Mouse (Mus musculus) cerebellum, adult 18-20 months (tissue): ENCODE results near the gene Phc2.

Experiments
- DNase-seq, 2 experiments: peaks; one replicate each; pipeline ENCODE4 v3.0.0; 2021

The Phc2 gene

DNA sequence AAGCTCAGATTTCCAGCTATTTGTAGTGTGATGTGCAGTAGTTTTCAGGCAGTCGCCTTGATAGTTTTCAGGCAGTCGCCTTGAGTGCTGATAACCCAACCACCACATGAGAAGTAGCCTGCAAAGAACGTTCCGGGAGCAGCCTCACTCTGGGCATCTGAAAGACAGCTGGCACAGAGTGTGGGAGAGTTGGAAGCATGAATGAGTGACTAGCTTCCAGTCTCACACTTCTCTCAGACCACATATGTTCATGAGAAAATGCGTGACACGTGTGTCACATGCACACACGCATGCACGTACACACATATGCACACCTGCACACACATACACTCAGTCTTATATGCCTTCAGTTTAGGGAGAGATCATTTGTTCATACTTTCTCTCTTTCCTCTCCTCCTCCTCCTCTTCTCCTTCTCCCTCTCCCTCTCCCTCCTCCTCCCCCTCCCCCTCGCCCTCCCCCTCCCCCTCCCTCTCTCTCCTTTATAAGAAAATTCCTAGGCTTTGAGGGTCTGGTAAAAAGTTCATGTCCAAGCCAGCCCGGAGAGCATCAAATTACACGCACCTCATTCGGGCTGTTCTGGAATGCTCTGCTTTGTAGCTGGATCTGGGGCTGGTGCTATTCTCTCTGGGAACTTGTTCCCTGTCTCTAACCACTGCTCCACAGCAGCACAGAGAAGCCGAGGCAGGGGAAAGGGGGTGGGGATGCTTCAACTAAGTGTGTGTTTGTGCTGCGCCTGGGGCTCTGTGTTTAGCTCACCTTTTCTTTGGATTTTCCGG is 37.8 kb downstream of the Phc2 start:
- DNase-seq: no peak

DNA sequence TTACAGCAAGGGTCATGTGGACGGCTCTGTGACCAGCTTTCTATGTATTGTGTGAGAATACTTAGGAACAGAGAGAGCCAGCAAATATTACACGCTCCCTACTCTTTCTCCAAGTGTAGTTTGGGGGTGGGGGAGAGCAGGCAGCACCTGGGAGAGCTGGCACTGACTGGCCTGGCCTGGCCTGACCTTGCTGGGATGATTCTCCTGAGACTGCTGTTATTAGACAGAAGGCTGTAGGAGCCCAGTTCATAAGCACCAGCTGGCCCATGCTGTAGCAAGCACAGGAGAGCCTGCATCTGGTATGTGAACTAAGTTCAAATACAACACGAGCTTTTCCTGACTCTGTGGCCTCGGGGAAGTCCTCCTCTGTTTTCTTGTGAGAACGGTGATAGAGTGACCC is 38.7 kb downstream of the Phc2 start:
- DNase-seq: no peak

DNA sequence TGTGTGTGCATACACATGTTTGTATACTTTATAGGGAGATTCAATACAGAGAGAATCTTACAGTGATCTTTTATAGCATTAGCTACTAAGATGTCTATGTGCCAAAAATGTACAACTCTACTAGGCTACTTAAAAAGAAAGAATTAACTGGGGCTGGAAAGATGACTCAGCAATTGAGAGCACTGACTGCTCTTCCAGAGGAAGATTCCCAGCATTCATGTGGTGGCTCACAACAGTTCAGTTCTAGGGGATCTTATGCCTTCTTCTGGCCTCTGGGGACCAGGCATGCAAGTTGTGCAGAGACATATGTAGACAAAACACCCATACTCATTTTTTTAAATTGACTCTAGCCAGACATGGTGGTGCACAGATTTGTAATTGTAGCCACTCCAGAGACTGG is 39.8 kb downstream of the Phc2 start:
- DNase-seq: no peak

DNA sequence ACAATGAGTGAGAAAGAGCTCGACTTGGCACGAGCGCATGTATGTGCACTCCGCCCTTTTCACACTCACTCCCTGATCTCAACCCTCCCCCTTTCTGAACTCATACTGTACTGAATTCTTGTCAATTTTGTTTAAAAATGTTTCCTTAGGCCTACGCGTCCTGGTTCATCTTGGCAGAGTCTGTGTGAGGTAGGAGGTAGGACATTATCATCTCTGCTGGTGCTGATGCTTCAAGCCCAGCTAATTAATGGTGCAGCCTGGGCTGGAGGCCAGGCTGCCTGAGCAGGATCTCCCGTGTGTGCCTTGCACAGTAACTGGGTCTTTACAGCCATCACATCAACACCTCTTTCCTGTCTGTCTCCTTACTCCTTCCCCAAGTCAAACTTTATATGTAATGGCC is 40.6 kb downstream of the Phc2 start:
- peak in 1 of 2 experiments; percentile 44 for DNase-seq

DNA sequence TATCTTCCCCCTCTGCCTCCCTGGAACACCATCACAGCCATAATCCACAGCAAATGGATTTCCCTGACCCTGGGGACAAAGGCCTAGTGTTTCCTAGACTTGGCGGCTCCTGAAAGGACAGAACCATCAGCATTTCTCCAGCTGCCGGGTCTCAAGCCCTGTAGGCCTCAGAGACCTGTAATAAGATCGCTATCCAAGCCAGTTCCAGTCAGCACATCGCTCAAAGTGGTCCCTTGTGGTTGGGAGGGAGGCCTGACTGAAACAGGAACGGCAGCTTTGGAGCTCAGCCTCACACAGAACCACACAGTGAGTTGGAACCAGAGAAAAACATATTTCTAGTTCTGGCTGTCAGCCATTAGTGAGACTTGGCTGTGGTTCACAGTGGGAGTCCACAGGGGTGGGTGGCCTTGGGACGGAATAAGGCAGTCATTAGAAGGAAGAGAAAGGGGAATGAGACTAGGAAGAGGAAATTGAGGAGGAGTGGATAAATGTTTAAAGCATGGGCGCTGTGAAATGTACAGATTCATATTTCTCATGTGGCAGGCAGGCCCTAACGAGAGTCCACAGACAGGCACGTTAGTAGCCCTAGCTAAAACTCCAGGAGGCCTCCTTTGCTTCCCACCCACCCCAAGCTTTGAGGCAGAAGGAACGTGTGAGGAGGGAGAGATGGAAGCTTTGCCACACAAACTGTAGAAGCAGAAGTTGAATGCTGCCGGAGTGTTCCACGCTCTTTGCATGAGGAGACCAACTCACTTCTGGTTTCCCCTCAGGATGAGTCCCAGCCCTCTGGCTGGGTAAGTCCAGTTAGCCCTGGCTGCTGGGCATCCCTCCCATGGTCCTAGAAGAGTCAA is 43.7 kb downstream of the Phc2 start:
- no peak for DNase-seq

DNA sequence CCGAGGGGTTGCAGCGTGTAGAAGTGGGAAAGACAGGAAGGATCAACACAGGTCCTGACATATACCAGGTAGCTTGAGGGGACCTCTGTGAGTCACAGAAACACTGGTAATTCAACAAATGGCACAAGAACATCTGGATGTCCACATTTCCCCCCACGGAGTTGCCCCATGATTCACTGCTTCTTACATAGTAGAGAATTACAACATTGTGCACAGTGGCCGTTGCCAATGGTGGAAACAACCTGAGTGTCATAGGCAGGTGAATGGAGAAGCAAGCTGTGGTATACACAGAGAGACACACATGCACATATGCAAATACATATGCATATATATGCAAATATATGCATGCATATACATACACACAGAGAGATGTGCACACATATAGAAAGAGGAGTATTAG is 45.4 kb downstream of the Phc2 start:
- DNase-seq: no peak

DNA sequence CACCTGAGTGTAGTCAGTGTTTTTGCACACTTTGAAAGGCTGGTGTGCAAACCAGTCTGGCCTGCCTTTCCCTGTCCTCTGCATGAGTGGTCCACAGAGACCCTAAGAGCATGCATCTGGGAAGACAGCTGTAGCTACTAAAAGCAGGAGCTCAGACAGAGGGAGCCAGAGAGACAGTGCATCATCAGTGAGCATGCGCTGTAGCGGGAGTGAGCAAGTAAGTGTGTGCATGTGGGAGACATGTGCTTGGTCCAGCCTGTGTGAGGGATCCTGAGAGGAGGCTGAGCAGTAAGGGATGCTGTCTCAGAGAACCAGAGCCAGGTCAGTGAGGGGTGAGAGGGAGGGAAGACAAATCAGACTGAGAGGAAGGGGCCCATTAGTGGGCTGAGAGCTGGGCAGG is 46.0 kb downstream of the Phc2 start:
- no peak for DNase-seq

DNA sequence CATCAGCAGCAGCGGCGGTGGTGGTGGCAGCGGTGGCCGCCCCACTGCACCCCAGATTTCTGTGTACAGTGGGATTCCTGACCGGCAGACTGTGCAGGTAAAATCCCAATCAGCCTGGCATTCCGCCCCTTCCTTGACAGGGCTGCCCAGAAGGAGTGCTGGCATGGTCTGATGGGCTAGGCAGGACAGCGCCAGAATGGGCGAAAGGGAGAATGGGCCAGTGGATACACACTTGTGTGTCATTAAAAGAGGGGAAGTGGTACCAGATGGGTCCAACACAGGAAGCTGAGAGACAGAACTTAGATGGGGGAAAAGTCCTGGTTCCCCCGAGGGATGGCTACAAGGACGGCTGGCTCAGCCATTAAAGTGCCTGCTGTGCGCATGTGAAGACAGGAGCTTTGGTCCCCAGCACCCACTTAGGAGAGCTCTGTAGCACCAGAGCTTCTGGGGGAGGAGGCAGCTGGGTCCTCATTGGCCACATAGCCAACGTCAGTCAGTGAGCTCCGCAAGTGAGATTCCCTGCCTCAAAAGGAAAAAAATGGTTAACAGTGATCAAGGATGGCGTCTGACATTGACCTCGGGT is 50.7 kb downstream of the Phc2 start:
- DNase-seq: peak in 1 of 2 experiments; percentile 43

DNA sequence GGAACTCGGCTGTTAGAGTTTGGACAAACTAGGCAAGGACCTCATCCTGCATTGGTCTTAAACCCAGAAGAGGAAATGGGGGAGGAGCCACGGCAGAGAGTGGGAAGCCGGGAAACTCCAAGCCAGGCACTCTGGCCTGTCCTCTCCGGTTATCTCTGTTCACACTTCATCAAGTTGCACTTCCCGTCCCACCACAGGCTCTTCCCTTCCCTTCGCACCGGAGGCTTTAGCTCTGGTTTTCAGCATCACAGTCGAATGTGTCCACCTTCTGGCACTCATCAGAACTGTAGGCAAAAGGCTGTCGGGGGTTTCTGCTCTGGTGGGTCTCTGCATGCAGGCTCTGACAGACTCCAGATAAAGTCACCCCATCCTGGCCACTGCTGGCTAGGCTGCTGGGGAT is 52.1 kb downstream of the Phc2 start:
- no peak for DNase-seq

DNA sequence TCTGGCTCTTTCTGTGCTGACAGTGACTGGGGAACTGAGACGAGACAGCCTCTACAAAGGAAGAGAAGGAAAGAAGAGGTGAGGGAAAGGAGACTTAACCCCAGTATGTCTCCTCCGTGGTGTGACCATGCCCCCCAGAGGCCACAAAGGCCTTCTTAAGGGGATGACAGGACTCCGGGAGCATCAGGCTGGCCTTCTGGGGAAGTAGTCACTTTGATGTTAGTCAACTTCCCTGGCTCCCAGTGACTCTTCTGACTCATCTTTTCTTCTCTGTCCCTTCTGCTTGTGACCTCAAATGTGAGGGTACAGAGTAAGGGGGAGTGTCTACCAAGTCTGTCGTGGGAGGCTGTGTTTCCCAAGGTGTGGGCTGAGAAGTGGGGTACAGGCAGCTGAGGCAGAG is 52.9 kb downstream of the Phc2 start:
- DNase-seq: no peak

DNA sequence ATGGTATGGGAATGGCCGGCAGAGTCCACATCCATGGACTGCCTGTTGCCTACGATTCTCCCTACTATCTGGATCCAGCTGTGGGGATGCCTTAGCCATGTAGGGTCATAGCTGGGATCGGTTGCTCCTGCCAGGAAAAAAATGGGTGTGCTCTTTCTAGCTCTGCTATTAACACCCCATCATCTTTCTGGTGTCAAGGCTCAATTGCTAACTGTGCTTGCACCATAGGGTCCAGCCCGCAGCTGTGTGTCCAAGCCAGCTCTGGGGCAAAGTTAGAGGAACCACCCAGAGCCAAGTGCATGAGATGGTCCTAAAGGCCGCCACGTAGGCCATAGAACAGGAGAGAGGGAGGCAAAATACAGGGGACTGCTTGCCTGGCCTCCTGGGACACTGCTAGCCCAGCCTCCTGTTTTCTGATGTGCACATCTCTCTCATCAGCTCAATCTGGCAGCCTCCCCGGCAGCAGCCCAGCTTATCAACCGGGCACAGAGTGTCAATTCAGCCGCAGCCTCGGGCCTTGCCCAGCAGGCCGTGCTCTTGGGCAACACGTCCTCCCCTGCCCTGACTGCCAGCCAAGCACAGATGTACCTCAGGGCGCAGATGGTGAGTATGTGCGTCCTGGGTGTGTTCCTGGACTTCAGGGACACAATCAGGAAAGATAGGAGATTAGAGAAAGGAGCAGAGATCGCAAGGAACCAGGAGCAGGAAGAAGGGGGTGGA is 54.7 kb downstream of the Phc2 start:
- DNase-seq: peak; percentile 64 to 68

DNA sequence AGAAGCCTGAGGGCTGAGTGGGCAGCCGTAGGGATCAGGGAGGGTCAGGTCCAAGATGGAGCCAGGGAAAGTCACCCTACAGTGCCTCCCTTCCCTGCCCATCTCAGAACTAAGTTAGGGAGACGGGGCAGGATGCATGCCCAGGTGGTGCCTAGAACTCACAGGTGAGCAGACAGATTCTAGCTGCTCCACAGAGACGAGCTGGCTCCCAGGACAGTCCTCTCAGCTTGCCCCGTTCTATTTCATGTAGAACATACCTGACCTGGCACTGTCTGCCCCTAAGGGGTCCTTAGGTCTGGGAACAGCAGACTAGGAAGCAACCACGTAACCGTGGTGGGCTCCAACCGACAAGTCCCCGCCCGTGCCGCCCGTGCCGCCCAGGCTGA is 55.3 kb downstream of the Phc2 start:
- DNase-seq: no peak

DNA sequence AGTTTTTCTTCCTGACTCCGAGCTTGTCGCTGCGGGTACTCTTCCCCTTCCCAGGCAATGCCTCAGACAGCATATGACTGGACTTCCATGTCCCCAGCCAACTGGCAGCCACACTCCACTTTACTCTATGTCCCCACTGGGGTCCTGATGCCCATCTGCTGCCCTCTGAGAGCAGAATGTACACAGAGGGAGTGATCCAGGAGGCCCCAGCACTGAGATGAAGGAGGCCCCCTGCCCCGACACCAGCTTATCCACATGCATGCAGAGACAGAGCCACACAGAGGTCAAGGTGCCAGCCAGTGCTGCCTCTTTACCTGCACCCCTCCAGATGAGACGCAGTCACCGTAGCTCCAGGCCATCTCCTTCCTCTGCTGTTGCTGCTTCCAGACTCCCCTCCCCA is 55.8 kb downstream of the Phc2 start:
- peak; percentile 56 to 59 for DNase-seq

DNA sequence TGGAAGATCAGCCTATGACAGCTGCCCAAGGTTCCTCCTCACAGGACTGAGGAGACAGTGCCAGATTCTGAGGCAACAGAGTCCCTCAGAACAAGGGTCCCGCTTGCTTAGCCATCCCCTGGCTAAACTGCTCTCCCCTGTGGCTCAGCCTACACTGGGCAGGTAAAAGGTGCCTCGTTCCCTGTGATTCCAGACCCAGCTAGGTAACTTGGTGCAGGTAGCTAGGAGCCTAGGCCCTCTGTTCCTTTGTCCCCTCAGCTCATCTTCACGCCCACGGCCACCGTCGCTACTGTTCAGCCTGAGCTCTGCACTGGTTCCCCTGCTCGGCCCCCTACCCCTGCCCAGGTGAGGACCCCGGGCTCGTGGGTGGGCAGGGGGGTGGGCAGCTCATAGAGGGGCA is 56.3 kb downstream of the Phc2 start:
- peak in 1 of 2 experiments; percentile 27 for DNase-seq

DNA sequence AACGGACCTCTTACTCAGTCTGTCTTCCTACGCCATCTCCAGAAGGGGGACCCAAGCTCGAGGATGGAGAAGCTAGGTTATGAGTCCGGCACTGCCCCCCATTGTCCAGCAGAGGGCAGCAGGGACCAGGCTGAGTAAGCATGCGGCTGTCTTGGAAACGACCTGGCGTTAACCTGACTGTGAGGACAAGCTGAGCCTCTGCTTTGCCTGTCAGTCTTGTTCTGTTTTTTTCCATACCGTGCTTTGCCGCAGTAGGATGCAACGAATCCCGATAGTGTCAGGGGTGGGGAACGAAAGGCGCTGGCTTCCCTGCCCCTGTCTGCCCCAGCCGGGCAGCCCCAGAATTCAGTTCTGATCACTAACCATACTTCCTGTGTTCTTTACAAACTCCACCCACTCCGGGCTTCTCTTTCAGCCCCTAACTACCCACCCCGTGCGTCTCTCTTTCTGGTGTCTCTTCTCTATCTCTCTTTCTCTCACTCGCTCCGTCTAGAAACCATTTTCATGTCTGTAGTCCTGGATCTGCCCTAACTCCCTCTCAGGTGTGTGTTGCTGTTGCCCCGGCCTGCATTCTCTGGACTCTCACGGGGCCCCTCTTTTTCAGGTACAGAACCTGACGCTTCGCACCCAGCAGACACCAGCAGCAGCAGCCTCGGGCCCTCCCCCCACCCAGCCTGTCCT is 57.1 kb downstream of the Phc2 start:
- peak; percentile 96 to 98 for DNase-seq

DNA sequence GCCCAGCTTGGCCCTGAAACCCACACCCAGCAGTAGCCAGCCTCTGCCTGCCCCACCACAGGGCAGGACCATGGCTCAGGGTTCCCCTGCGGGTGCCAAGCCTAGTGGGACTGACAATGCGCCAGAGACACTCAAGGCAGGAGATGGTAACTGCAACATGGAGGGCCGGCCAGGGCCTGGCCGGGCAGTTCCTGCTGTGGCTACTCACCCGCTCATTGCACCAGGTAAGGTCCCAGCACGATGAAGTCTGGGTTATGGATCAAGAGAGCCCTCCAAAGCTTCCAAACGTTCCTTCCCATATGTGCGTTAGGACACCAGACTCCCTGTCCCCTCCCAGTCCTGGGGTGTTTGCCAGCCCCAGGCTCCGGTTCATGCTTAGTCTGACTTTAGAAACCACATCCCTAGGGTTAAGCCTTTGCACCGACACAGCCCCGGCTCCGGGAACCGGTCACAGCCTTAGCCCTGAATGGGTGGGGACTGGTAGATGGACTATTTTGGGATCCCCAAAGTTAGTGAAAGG is 57.7 kb downstream of the Phc2 start:
- peak; percentile 46 to 58 for DNase-seq

DNA sequence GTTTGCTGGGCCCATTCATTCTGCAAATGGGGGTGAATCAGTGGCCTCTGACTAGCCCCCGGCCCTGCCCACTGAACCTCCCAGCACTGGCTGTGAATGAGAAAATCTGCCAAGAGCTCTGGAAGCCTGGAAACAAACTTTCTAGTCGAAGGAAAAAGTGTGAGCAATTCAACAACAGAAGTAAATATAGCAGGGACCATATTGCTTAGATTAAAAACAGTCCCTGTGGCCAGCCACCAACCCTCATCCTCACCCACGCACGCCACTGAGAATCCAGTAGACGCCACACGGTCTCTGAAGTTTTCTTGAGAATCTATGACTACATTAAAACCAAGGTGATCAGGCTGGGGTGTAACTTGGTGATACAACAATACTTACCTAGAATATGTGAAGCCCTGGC is 58.4 kb downstream of the Phc2 start:
- no peak for DNase-seq

DNA sequence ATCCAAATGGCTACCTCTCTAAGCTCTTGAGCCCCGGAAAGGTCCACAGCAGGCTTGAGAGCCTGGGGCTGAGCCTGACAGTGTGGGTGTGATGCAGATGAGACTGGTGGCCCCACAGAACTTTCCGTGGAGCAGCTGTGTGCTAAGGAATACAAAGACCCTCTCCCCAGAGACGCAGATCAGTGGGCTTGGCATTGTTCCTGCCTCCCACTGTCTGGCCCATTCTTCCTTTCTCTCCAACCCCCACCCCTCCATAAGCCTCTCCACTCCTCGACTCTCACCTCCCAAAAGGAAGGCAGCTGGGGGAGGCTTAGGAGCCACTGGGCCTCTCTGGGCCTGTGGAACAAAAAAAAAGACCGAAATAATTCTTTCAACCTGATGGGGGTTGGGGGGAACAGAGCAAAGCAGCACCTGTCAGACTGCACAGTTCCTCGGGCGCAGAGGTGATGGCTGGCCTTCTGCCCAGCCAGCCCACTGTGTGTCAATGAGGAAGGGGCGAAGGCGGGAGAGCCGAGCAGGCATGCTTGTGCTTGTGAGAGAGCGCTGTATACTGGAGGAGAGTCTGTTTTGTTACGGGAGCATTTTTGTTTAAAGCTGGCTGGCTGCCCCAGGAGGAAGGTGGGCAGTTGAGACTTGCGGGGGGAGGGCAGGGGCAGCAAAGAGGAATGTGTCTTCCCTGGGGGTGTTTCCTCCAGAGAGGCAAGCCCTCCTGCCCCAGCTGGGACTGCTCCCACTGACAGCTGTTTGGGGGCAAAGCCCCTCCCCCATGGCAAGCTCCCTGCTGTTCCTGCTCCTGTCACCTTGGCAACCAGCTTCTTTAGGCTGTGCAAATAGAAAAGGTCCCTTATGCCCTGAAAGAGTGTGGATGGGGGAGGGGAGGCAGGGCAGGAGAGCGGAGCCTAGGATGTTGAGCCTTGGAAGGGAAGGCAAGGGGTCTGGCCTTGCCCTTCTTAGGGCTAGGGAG is 61.0 kb downstream of the Phc2 start:
- peak; percentile 66 to 73 for DNase-seq

DNA sequence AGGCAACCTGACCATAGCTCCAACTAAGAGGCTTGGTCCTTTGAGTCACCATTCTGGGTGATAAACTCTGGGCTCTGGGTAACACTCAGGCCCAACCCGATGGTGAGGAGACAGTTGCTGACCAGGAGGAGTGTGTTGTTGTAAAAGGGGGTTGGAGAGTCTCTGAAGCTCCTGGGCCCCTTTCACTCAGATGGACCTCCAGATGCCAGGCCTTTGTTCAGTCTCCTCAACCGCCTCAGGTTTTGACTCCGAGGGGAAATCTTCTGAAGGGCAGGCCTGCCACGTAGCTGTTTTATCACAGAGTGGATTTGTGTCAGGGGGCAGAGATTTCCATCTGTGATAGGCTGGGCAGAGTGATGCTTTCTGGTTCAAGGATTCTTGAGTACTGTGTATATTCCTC is 61.8 kb downstream of the Phc2 start:
- DNase-seq: no peak

DNA sequence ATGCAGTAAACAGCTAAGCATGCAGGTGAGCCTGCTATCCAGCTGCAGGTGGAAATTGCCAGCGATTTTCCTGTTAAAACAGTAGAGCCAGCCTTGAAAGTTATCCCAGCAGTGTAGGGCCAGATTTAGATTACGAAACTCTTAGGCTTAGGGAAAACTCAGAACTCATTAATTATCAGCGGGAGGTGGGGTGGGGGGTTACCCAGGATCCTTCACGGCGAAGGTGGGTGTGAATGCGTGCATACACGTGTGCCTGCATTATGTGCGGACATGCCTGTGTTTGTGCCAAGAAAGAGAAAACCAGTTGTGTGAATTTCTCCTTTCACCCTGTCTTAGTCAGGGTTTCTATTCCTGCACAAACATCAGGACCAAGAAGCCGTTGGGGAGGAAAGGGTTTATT is 62.2 kb downstream of the Phc2 start:
- no peak for DNase-seq

DNA sequence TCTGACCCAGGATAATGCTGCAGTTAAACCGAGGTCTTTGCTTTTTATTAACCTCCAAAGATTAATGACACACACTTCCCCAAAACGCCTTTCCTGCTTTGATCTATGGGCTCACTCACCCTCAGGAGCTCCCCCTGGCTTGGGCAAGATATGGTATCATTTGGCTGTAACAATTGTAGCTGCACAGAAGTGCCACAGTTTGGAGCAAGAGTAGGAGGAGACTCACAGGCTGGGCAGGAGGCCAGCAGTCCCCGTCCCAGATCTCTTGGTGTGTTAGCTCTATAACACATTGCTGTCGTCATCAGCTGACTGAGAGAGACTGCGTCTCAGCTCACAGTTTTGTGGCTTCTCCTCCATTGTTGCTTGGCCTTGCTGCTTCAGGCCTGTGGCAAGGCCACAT is 65.6 kb downstream of the Phc2 start:
- DNase-seq: peak; percentile 67 to 70
